Mouse (Mus musculus): ENCODE data around the gene Exoc7. TPM values are rescaled to one million over a fixed set of nuclear protein-coding genes. Genes with fewer than 3 reads are reported as not detected.
A peak's percentile ranks its signal among the peaks of the same experiment; 100 is the strongest.

Gene Exoc7
- total and polyA plus RNA-seq, 3 experiments: 45.4 to 526 (median 49.0) TPM

GRCm38 (mm10) chr11:116307019-116307725 is at the start of gene Exoc7 (continued):
- TF ChIP-seq ZNF384 (IDR thresholded peaks at IDR 0.05; ENCODE audit: low read depth, low read length) (0 out of 2 replicates have a peak, but pooled peaks have one; percentile 4), USF2 (IDR thresholded peaks at IDR 0.05; ENCODE audit: borderline replicate concordance in 1 of 2, insufficient read depth in 1 of 2, low read depth in 1 of 2, low read length in 2 of 2) (no peak), CHD2 (IDR thresholded peaks at IDR 0.05; ENCODE audit: low read length) (no peak)

- no peak overlapping the region for H3K4me3 ChIP-seq (ENCODE audit: control insufficient read depth in 1 of 2, insufficient read depth in 1 of 2, low read depth in 2 of 2, low read length in 2 of 2)
- no peak for DNase-seq (ENCODE audit: low read depth, low spot score)
- H3K27ac ChIP-seq (ENCODE audit: control insufficient read depth, low read depth, low read length): no peak overlapping the region
- no peaks in the 10 kb centered on the region for H3K79me2 ChIP-seq (ENCODE audit: control insufficient read depth, insufficient read depth, low read length, poor library complexity)
- no peak for TF ChIP-seq MEF2A (IDR thresholded peaks at IDR 0.05; ENCODE audit: extremely low read depth, insufficient replicate concordance, low read depth, low read length, poor library complexity, severe bottlenecking)
- no peak for TF ChIP-seq MYC (IDR thresholded peaks at IDR 0.05; ENCODE audit: low read depth, low read length)
- TF ChIP-seq MAZ (IDR thresholded peaks at IDR 0.05; ENCODE audit: low read depth, low read length): no peak
- no peak for TF ChIP-seq ZMIZ1 (IDR thresholded peaks at IDR 0.05; ENCODE audit: low read depth, low read length)
- H3K9ac ChIP-seq (ENCODE audit: control insufficient read depth, low read depth, low read length, poor library complexity, severe bottlenecking): no peak overlapping the region
- no peaks in the 10 kb centered on the region for H3K4me1 ChIP-seq (ENCODE audit: control insufficient read depth in 1 of 2, insufficient read depth in 2 of 2, low read length in 2 of 2)
- H3K9me3 ChIP-seq (replicated peaks; ENCODE audit: insufficient read depth, low read length): no peaks in the 10 kb centered on the region
- H3K27me3 ChIP-seq (ENCODE audit: control insufficient read depth in 1 of 2, insufficient read depth in 2 of 2, low read length in 2 of 2): no peaks in the 10 kb centered on the region
- H3K36me3 ChIP-seq (ENCODE audit: control insufficient read depth in 1 of 2, insufficient read depth in 2 of 2, low read length in 2 of 2): no peaks in the 10 kb centered on the region
Observed at GRCm38 (mm10) chr11:116354521-116354920, 47.5 kb upstream of the Exoc7 start.

GRCm38 (mm10) chr11:116353535-116353934 is 46.5 kb upstream of the Exoc7 start:
- no peak for DNase-seq (ENCODE audit: low read depth, low spot score)
- Histone ChIP-seq H3K27ac (ENCODE audit: control insufficient read depth, low read depth, low read length) (no peak overlapping the region), H3K4me3 (ENCODE audit: control insufficient read depth in 1 of 2, insufficient read depth in 1 of 2, low read depth in 2 of 2, low read length in 2 of 2) (no peak overlapping the region), H3K36me3 (ENCODE audit: control insufficient read depth in 1 of 2, insufficient read depth in 2 of 2, low read length in 2 of 2) (no peaks in the 10 kb centered on the region), H3K27me3 (ENCODE audit: control insufficient read depth in 1 of 2, insufficient read depth in 2 of 2, low read length in 2 of 2) (no peaks in the 10 kb centered on the region), H3K79me2 (ENCODE audit: control insufficient read depth, insufficient read depth, low read length, poor library complexity) (no peaks in the 10 kb centered on the region), H3K4me1 (ENCODE audit: control insufficient read depth in 1 of 2, insufficient read depth in 2 of 2, low read length in 2 of 2) (no peaks in the 10 kb centered on the region), H3K9me3 (replicated peaks; ENCODE audit: insufficient read depth, low read length) (no peaks in the 10 kb centered on the region), H3K9ac (ENCODE audit: control insufficient read depth, low read depth, low read length, poor library complexity, severe bottlenecking) (no peak overlapping the region)
- TF ChIP-seq CHD2 (IDR thresholded peaks at IDR 0.05; ENCODE audit: low read length): no peak
- no peak for TF ChIP-seq POLR2AphosphoS5 (IDR thresholded peaks at IDR 0.05; ENCODE audit: borderline replicate concordance, low read depth, low read length)
- no peak for TF ChIP-seq RAD21 (IDR thresholded peaks at IDR 0.05; ENCODE audit: low read depth, low read length)

GRCm38 (mm10) chr11:116351294-116351693 is 44.3 kb upstream of the Exoc7 start:
- TF ChIP-seq KAT2A (conservative IDR thresholded peaks at IDR 0.05; ENCODE audit: low read depth, low read length) (no peak), USF2 (IDR thresholded peaks at IDR 0.05; ENCODE audit: borderline replicate concordance in 1 of 2, insufficient read depth in 1 of 2, low read depth in 1 of 2, low read length in 2 of 2) (no peak), UBTF (IDR thresholded peaks at IDR 0.05; ENCODE audit: borderline replicate concordance, insufficient read depth, low read depth, low read length) (no peak), CTCF (IDR thresholded peaks at IDR 0.05 in 2 of 3, conservative IDR thresholded peaks at IDR 0.05 in 1 of 3; ENCODE audit: control insufficient read depth in 1 of 3, insufficient read depth in 1 of 3, low read depth in 2 of 3, low read length in 3 of 3, poor library complexity in 1 of 3, severe bottlenecking in 1 of 3) (peak in 2 of 3 experiments; percentile 32 to 41; a peak in 4 of 6 replicates), E2F4 (IDR thresholded peaks at IDR 0.05; ENCODE audit: borderline replicate concordance, low read depth, low read length) (no peak), NRF1 (IDR thresholded peaks at IDR 0.05; ENCODE audit: insufficient read depth, low read depth, low read length, poor library complexity, severe bottlenecking) (no peak), RCOR1 (IDR thresholded peaks at IDR 0.05; ENCODE audit: low read depth, low read length) (no peak), ZNF384 (IDR thresholded peaks at IDR 0.05; ENCODE audit: low read depth, low read length) (no peak), SMC3 (IDR thresholded peaks at IDR 0.05; ENCODE audit: low read depth, low read length) (peak; percentile 46), RAD21 (IDR thresholded peaks at IDR 0.05; ENCODE audit: low read depth, low read length) (peak; percentile 13)
- Histone ChIP-seq H3K36me3 (ENCODE audit: control insufficient read depth in 1 of 2, insufficient read depth in 2 of 2, low read length in 2 of 2) (no peaks in the 10 kb centered on the region), H3K9ac (ENCODE audit: control insufficient read depth, low read depth, low read length, poor library complexity, severe bottlenecking) (no peak overlapping the region), H3K27me3 (ENCODE audit: control insufficient read depth in 1 of 2, insufficient read depth in 2 of 2, low read length in 2 of 2) (no peaks in the 10 kb centered on the region), H3K27ac (ENCODE audit: control insufficient read depth, low read depth, low read length) (no peak overlapping the region), H3K79me2 (ENCODE audit: control insufficient read depth, insufficient read depth, low read length, poor library complexity) (no peaks in the 10 kb centered on the region), H3K9me3 (replicated peaks; ENCODE audit: insufficient read depth, low read length) (no peaks in the 10 kb centered on the region), H3K4me3 (ENCODE audit: control insufficient read depth in 1 of 2, insufficient read depth in 1 of 2, low read depth in 2 of 2, low read length in 2 of 2) (no peak overlapping the region), H3K4me1 (ENCODE audit: control insufficient read depth in 1 of 2, insufficient read depth in 2 of 2, low read length in 2 of 2) (no peaks in the 10 kb centered on the region)
- DNase-seq (ENCODE audit: low read depth, low spot score): no peak
